Mouse (Mus musculus) forebrain, postnatal 0 days (tissue): ENCODE results near the gene Dusp1. TPM values are rescaled to one million over a fixed set of nuclear protein-coding genes. Genes with fewer than 3 reads are reported as not detected.

Experiments
- ATAC-seq: fragments of 200-750 bp; cut with Nextera tagmentation; 2 replicates; pipeline ENCODE4 v1.8.0; 2017; ENCODE audit warnings: mild to moderate bottlenecking, moderate library complexity
- DNase-seq: peaks from one replicate; pipeline ENCODE4 v3.0.0-alpha.2; 2015
- H3K27ac ChIP-seq: fragments of 300-500 bp; sonication (generic); 2 replicates; pipeline ENCODE4 v1.5.1; 2014; ENCODE audit warnings: low read depth, mild to moderate bottlenecking, antibody characterized with exemption, low read length, moderate library complexity, mixed read lengths
- H3K27me3 ChIP-seq: fragments of 300-500 bp; sonication (generic); 2 replicates; pipeline ENCODE4 v1.6.1; 2014; ENCODE audit warnings: mild to moderate bottlenecking, low read length, mixed read lengths; ENCODE audit not compliant: insufficient read depth
- H3K36me3 ChIP-seq: fragments of 300-500 bp; sonication (generic); 2 replicates; pipeline ENCODE4 v1.6.1; 2014; ENCODE audit warnings: mild to moderate bottlenecking, moderate library complexity; ENCODE audit not compliant: insufficient read depth
- H3K4me1 ChIP-seq: fragments of 300-500 bp; sonication (generic); 2 replicates; pipeline ENCODE4 v1.6.1; 2014; ENCODE audit warnings: antibody characterized with exemption; ENCODE audit not compliant: insufficient read depth
- H3K4me2 ChIP-seq: fragments of 300-500 bp; sonication (generic); 2 replicates; pipeline ENCODE4 v1.6.1; 2014; ENCODE audit warnings: low read depth, mild to moderate bottlenecking, moderate library complexity
- H3K4me3 ChIP-seq: fragments of 300-500 bp; sonication (generic); 2 replicates; pipeline ENCODE4 v1.5.1; 2014; ENCODE audit warnings: low read depth, low read length, mixed read lengths
- H3K9ac ChIP-seq: fragments of 300-500 bp; sonication (generic); 2 replicates; pipeline ENCODE4 v1.6.1; 2014; ENCODE audit warnings: mild to moderate bottlenecking
- H3K9me3 ChIP-seq: fragments of 300-500 bp; sonication (generic); 2 replicates; pipeline ENCODE4 v1.6.1; 2016; ENCODE audit warnings: low read length
- CTCF ChIP-seq: sonication (generic); IDR thresholded peaks from 2 replicates; pipeline ENCODE4 v1.5.1; 2016; ENCODE audit warnings: antibody characterized with exemption, control low read depth, low read depth
- WGBS: fragments of 180-500 bp; shearing (Covaris S2); extraction: QIAGEN DNeasy Blood & Tissue Kit; methylation state at CpG from one replicate; pipeline ENCODE4 v1.1.7; 2014; 5-methylcytosine and 5-hydroxymethylcytosine counted together
- polyA plus RNA-seq: library from polyadenylated mRNA; unstranded; fragments of >200 nt; fragmentation: Nextera tagmentation; extraction: Ambion mirVana; gene quantifications from 2 replicates; pipeline ENCODE4 v1.2.1, GENCODE M21; 2015
- total RNA-seq: library from RNA; depleted of rRNA; stranded (reverse); fragments of >200 nt; gene quantifications from 2 replicates; pipeline ENCODE4 v1.2.3, GENCODE M21; 2014

The Dusp1 gene
- total and polyA plus RNA-seq, 2 experiments from 2014 or later: 36.0 to 41.0 TPM

- H3K9me3 ChIP-seq: no peaks in the 10 kb centered on the region
- H3K4me1 ChIP-seq: no peaks in the 10 kb centered on the region
- no peak overlapping the region for H3K9ac ChIP-seq
- H3K27ac ChIP-seq: no peak overlapping the region
- TF ChIP-seq CTCF: no peak
- ATAC-seq: no peak
- no peak overlapping the region for H3K4me3 ChIP-seq
- no peak for DNase-seq
- H3K36me3 ChIP-seq: no peaks in the 10 kb centered on the region
- no peak overlapping the region for H3K4me2 ChIP-seq
- 10% methylated on average over 4 of the region's 5 CpGs for WGBS
- H3K27me3 ChIP-seq: no peaks in the 10 kb centered on the region
Observed at GRCm38 (mm10) chr17:26548566-26548965, 13.4 kb downstream of the Dusp1 start.

- ATAC-seq (no peak), DNase-seq (no peak)
- Histone ChIP-seq H3K4me3 (no peak overlapping the region), H3K36me3 (no peaks in the 10 kb centered on the region), H3K9me3 (no peaks in the 10 kb centered on the region), H3K4me1 (no peaks in the 10 kb centered on the region), H3K9ac (no peak overlapping the region), H3K27ac (no peak overlapping the region), H3K27me3 (no peaks in the 10 kb centered on the region), H3K4me2 (no peak overlapping the region)
- TF ChIP-seq CTCF: no peak
- 37% methylated on average over 6 of the region's 7 CpGs for WGBS
Observed at GRCm38 (mm10) chr17:26547771-26548170, 14.2 kb downstream of the Dusp1 start.

DNA sequence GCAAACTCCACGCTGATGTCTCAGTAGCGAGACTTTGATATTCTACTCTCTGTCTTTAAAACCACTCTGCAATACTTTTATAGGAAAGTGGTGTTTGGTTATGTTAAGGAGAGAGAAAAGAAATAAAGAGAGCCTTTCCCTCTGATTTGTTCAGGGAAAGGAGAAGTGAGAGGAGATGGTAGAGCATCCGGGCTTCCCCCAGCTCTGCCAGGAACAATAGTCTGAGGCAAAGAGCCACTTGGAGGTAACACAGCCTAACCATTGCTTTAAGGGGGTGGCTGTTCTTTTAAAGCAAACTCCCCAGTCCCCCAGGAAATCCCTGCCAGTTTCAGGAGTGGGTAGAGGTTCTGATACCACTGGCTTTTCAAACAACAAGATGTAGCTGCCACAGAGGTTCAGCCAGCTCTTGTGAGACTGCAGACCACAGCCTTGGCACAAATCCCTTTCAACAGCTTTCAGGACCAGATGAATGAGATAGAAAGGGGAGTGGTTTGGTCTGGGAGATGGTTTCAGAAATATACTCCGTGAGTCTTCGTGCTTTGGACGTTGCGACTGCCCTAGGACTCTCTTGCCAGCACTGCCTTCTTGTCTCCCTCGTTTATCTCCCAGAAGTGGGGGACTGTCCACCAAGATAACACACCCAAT lies 17.5 kb downstream of the Dusp1 start:
- H3K27me3 ChIP-seq: no peaks in the 10 kb centered on the region
- no peak overlapping the region for H3K9ac ChIP-seq
- H3K4me2 ChIP-seq: no peak overlapping the region
- WGBS: 69% methylated on average over 8 of the region's 8 CpGs
- H3K9me3 ChIP-seq: no peaks in the 10 kb centered on the region
- ATAC-seq (no peak), DNase-seq (no peak)
- TF ChIP-seq CTCF: no peak
- no peak overlapping the region for H3K4me3 ChIP-seq
- no peaks in the 10 kb centered on the region for H3K4me1 ChIP-seq
- no peaks in the 10 kb centered on the region for H3K36me3 ChIP-seq
- no peak overlapping the region for H3K27ac ChIP-seq

DNA sequence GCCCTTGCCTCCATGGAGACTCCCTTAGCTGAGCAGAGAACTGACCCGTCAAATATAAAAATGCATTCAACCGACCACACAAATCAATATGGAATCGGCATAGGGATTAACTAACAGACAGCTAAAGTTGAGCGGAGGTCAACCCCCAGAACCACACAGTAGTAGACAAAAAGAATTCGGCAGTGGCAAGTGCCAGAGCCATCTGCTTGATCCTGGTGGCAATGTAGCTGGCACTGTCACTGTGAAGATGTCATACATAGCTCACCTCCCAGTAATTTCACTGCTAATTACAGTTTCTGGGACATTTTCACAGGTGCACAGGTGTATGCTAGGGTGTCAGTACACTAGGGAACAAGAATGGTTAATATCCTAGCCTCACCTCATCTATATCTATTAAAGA lies 21.8 kb downstream of the Dusp1 start:
- H3K27ac ChIP-seq: no peak overlapping the region
- DNase-seq (no peak), ATAC-seq (no peak)
- H3K4me2 ChIP-seq: no peak overlapping the region
- no peaks in the 10 kb centered on the region for H3K4me1 ChIP-seq
- no peaks in the 10 kb centered on the region for H3K27me3 ChIP-seq
- no peak overlapping the region for H3K9ac ChIP-seq
- no peaks in the 10 kb centered on the region for H3K9me3 ChIP-seq
- H3K4me3 ChIP-seq: no peak overlapping the region
- 79% methylated on average over 5 of the region's 5 CpGs for WGBS
- H3K36me3 ChIP-seq: no peaks in the 10 kb centered on the region
- TF ChIP-seq CTCF: no peak

GRCm38 (mm10) chr17:26537722-26538471 lies 24.0 kb downstream of the Dusp1 start:
- 31% methylated on average over 6 of the region's 6 CpGs for WGBS
- H3K9ac ChIP-seq: no peak overlapping the region
- no peaks in the 10 kb centered on the region for H3K4me1 ChIP-seq
- no peak overlapping the region for H3K4me2 ChIP-seq
- DNase-seq (no peak), ATAC-seq (no peak)
- H3K36me3 ChIP-seq: no peaks in the 10 kb centered on the region
- H3K27me3 ChIP-seq: no peaks in the 10 kb centered on the region
- no peak for TF ChIP-seq CTCF
- no peak overlapping the region for H3K4me3 ChIP-seq
- H3K9me3 ChIP-seq: no peaks in the 10 kb centered on the region
- H3K27ac ChIP-seq: no peak overlapping the region

DNA sequence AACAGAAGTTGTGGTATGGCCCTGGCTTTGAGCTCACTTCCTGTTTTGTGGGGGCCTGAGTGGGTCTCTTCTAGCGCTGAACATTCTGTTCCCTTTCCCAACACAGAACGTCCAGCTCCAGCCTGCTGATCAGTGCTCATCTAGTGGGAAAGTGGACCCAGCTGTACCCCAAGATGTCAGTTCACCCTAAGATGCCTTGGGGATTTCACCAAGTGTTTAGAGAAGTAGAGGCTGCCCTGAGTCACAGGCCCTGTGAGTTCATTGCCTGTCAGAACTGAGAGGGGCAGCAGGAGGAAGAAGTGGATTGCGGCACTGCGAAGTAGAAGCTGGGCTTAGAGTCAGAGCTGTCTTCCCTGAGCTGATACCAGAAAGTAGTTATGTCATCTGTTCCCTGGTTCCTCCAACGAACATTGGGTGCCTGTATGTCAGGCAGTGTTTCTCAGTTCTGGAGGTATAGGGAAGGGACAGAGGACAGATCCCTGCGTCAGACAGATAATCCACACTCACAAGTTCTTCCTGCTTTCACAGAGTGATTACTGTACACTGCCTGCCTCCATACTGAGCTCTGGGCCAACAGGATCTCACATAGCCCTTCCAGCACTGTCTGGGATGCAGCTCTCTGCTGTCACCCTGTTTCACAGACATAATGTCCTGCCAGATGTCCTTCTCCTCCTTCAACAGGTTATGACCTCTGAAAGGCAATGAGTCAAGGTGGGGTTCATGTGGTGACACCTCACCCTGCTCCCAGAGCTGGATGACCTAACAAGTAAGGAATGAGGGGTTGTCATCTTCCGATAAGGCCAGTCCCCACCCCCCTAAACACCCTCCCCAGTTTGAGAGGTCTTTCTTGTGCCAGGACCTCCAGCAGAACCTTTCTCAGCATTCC lies 26.4 kb downstream of the Dusp1 start:
- Histone ChIP-seq H3K9ac (no peak overlapping the region), H3K27ac (no peak overlapping the region), H3K27me3 (no peaks in the 10 kb centered on the region), H3K36me3 (no peaks in the 10 kb centered on the region), H3K4me2 (no peak overlapping the region), H3K4me3 (no peak overlapping the region), H3K4me1 (no peaks in the 10 kb centered on the region), H3K9me3 (no peaks in the 10 kb centered on the region)
- ATAC-seq: no peak
- DNase-seq: no peak
- WGBS: 79% methylated on average over 7 of the region's 7 CpGs
- no peak for TF ChIP-seq CTCF
